Mouse (Mus musculus): ENCODE data around the gene Gm11757.
"Not testable (repeated sequence)": the region's sequence is repeated elsewhere in the genome, so short reads cannot be mapped to it uniquely, and the experiment has no call there.

Gene Gm11757

DNA sequence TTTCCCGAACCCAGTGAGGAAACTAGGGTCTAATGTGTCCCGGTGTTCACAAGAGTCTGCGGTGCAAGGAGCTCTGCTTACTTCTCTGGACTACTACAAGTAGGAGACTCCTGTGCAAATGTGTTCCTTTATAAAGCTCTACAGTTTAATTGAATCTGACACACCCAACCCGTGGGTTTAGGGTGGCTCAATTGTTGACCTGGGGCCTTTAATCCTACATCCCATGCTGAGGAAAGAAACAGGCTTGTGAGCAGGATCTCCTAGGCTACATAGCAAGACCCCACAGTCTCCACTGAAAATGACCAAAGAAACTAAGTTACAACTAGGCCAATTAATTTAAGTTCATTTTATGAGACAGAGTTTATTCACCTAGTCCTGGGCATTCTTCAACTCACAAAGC, at the start of gene Gm11757:
TSS of gene Gm11757 (minus strand) at position 101 of the 400 bp plus-strand sequence.
- not testable (repeated sequence) for DNase-seq (ENCODE audit: inconsistent age in 2 of 2, low spot score in 1 of 2)

DNA sequence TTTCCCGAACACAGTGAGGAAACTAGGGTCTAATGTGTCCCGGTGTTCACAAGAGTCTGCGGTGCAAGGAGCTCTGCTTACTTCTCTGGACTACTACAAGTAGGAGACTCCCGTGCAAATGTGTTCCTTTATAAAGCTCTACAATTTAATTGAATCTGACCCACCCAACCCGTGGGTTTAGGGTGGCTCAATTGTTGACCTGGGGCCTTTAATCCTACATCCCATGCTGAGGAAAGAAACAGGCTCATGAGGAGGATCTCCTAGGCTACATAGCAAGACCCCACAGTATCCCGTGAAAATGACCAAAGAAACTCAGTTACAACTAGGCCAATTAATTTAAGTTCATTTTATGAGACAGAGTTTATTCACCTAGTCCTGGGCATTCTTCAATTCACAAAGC, 29.7 kb upstream of the Gm11757 start, which contains the start of gene Gm11756:
TSS of gene Gm11756 (minus strand) at position 101 of the 400 bp plus-strand sequence.
- DNase-seq (ENCODE audit: inconsistent age in 2 of 2, low spot score in 1 of 2): not testable (repeated sequence)

DNA sequence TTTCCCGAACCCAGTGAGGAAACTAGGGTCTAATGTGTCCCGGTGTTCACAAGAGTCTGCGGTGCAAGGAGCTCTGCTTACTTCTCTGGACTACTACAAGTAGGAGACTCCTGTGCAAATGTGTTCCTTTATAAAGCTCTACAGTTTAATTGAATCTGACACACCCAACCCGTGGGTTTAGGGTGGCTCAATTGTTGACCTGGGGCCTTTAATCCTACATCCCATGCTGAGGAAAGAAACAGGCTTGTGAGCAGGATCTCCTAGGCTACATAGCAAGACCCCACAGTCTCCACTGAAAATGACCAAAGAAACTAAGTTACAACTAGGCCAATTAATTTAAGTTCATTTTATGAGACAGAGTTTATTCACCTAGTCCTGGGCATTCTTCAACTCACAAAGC, 14.9 kb upstream of the Gm11757 start, which contains the start of gene Gm13871:
TSS of gene Gm13871 (minus strand) at position 101 of the 400 bp plus-strand sequence.
- DNase-seq (ENCODE audit: inconsistent age in 2 of 2, low spot score in 1 of 2): not testable (repeated sequence)

DNA sequence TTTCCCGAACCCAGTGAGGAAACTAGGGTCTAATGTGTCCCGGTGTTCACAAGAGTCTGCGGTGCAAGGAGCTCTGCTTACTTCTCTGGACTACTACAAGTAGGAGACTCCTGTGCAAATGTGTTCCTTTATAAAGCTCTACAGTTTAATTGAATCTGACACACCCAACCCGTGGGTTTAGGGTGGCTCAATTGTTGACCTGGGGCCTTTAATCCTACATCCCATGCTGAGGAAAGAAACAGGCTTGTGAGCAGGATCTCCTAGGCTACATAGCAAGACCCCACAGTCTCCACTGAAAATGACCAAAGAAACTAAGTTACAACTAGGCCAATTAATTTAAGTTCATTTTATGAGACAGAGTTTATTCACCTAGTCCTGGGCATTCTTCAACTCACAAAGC, 14.7 kb downstream of the Gm11757 start, which contains the start of gene Gm11758:
TSS of gene Gm11758 (minus strand) at position 101 of the 400 bp plus-strand sequence.
- not testable (repeated sequence) for DNase-seq (ENCODE audit: inconsistent age in 2 of 2, low spot score in 1 of 2)
